Mouse (Mus musculus): ENCODE results near the gene Emilin1. TPM values are rescaled to one million over a fixed set of nuclear protein-coding genes. Genes with fewer than 3 reads are reported as not detected.

Emilin1 gene
- total RNA-seq, 2 experiments from 2014 or later = 60.0 to 63.4 TPM

GRCm38 (mm10) chr5:30926073-30926472 lies 12.9 kb downstream of the Emilin1 start:
- no peak for DNase-seq

GRCm38 (mm10) chr5:30927945-30928529 lies 14.8 kb downstream of the Emilin1 start:
- DNase-seq = peak; percentile 49

DNA sequence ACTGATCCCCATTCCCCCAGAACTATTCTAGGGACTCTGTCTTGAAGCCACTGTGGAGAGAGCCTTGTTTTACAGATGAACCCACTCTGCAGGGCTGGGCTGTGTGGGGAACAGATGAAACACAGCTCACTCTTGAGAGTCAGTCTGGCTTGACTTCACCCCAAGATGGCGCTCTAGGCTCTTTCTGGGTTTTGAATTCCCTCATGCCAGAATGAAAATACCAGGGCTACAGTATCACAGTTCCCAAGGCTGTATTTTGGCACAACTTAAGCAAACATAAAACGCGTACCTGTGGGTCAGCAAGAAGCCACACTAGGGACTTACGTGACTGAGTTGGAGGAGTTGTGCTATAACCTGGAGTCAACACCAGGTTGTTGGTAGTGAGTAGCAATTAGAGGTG lies 16.9 kb downstream of the Emilin1 start:
- peak; percentile 85 for DNase-seq

GRCm38 (mm10) chr5:30930846-30931245 lies 17.6 kb downstream of the Emilin1 start:
- no peak for DNase-seq

DNA sequence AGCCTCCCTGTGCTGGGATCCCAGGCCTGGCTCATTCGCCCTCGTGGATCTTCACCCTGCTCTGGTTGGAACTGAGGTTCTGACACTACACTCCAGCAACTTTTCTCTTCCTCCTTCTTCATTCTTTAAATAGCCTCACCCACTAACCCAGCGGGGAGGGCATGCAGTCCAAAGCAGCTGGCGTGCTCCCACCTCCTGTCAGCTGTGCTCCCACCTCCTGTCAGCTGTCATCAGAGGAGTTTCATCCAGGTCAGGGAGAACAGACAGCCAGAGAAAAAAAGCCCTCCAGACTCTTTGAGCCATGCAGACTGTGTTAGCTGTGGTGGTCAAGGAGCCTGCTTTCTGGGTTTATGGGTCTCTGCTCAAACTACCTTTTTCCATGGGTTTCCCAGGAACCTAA lies 18.2 kb downstream of the Emilin1 start:
- DNase-seq = no peak

DNA sequence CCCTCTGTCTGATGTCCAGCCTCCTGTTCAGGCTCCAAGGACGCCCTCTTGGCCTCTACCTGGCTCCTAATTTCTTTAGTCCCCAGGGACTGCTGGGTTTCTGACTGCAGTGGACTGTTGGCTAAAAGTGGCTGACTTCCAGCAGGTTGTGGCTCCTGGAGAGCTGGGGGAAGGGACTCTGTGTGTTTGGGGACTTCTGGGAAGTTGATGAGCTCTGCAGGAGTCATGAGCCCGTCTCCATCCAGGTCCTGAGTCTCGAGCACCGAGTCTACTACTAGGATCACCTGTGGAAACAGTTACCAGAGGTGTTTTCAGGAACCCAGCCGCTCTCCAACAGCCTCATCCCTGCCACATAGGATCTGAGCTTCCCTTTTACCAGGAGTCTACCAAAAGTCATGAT lies 20.5 kb downstream of the Emilin1 start:
- DNase-seq = no peak

DNA sequence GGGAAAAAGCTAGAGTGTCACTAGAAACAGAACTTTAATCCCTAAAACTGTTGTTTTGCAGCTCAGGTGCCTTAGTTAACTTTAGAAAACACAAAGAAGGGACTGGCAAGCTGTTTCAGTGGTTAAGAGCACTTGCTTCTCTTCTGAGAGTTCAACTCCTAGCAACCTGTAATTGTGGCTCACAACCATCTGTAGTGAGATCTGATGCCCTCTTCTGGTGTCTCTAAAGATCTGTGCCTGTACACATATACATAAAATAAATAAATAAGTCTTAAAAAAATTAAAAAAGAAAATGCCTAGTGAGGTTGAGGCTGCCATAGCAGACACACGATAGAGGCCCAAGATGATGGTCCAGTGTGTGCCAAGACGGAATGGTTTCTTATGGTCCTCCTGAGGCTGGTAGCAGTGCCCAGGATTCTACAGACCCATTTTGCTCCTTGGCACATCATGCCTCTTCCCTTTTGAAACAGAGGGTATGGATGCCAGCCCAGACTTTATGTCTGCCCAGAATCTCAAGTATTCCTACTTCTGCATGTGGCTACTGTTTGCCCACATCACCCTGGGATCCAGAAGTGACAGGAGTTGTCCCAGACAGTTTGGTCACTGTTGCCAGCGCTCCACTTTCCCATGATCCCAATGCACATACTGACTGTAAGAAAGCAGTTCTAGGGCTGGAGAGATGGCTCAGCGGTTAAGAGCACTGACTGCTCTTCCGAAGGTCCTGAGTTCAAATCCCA lies 21.7 kb downstream of the Emilin1 start:
- DNase-seq = no peak

GRCm38 (mm10) chr5:30943004-30943403 lies 29.8 kb downstream of the Emilin1 start:
- DNase-seq = no peak

DNA sequence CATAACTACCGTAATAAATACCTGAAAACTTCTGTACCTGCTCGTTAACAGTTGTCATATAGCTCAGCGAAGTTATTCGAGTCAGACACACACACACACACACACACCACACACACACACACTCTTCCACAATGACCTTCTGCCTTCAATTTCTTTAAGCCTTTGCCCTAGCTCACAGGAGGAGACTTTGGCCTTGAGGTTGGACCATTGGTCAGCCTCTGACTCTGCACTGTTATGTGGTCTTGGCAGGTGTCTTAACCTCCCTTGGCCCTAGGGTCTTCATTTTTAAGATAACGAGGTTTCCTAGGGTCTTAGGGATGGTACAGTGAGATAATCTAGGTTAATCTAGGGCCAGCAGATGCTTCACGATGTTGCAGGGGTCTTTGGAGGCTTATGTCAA lies 31.1 kb downstream of the Emilin1 start:
- no peak for DNase-seq

- DNase-seq = peak; percentile 79
These were observed 32.0 kb downstream of the Emilin1 start, which contains the start of gene Cgref1 for GRCm38 (mm10) chr5:30944956-30945781. Gene Cgref1, minus strand, starts transcription at chr5:30945591.

DNA sequence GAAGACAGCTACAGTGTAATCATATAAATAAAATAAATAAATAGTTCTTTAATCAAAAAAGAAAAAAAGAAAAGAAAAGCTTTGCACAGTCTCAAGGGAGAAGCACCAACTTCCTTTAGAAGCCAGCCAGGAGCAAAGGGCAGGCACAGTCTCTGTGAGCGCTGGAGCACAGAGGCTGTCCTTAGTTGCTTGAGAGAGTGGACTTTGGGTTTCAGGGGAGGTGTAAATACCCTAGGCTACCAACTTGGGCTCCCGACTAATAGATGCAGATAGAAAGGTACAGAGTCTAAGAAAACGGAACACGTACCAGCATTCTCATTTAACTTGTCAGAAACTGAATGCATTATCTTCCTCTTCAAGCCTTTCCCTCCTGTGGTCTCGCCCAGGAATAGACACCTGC lies 35.4 kb downstream of the Emilin1 start:
- DNase-seq = no peak

DNA sequence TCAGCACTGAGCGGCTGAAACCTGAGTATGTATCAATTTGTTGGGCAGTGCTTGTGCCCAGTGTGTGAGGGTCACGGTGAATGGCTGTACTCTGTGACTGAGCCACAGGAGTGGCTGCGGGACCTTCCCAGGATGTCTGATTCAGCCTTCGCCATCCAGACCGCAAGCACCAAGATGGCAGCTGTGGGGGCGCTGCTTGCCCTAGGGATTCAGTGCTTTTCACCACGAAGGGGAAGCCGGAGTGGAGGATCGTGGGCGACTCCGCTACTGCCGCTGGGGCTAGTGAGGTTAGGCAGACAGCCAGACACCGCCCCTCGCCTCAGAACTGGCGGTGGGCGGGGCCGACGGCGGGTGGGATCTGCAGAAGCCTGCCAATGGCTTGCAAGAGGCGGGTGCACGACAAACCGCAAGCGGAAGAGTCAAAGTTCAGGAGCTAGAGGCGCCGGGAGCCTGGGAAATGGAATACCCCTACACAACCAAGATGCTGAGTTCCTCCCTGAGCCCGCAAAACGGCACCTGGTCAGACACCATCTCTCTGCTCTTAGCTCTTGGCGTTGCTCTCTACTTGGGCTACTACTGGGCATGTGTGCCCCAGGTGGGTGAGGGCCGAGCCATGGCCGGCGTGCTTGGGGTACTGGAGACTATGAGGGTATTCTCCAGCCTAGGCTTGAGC lies 36.6 kb downstream of the Emilin1 start:
- DNase-seq = peak; percentile 95

- DNase-seq = peak; percentile 52
These were observed 37.2 kb downstream of the Emilin1 start for GRCm38 (mm10) chr5:30950451-30950850.

DNA sequence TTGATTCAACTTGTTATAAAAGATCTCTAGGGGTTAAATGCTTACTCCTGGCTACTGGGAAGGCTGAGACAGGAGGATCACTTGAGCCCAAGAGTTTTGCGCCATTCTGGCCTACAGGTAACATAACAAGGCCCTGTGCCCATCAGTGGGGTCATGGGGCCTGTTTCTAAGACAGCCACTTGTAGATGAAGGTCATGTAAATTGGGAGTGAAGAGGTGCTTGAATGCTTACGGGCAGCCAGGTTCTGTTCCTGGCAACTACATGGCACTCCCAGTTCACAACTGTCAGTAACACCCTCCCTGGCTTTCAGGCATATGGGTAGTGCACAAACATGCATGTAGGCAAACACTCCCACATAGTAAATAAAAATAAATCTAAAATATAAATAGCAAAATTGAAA lies 37.7 kb downstream of the Emilin1 start:
- no peak for DNase-seq

DNA sequence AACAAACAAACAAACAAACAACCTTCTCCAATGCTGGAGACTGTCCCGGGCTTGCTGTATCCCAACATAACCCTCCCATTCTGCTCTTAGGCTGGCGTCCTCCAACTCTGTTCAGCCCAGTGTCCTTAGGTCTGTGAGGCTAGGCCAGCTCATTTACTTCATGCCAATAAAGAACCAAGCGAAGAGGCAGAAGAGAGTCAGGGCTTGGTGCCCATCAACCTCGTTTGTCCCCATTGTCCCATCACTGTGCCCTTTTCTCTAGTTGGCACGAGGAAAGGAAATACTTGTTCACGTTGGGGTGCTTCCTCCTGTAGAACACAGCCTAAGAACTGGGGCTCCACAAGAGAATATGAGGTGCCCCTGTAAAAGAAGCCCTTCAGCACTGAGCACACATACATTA lies 38.5 kb downstream of the Emilin1 start:
- DNase-seq = no peak

- no peak for DNase-seq
These were observed 39.3 kb downstream of the Emilin1 start for GRCm38 (mm10) chr5:30952551-30952950.

DNA sequence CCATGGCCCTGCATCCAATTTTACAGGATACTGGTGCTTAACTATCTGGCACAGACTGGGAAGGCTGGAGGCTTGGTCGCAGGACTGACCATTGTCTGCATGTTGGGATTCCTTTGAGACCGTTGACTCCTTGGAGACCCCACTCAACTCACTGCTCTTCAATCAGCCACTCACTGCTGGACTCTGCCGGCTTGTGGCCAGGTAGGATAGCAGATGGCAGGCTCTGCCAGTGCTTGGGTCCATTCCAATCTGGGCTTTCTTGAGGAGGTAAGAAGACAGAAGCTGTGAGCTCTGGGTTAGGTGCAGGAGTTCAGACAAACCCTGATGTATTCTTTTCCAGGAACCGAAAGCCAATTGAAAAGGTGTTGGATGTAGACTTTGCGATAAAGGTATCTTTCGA lies 40.9 kb downstream of the Emilin1 start:
- DNase-seq = no peak

DNA sequence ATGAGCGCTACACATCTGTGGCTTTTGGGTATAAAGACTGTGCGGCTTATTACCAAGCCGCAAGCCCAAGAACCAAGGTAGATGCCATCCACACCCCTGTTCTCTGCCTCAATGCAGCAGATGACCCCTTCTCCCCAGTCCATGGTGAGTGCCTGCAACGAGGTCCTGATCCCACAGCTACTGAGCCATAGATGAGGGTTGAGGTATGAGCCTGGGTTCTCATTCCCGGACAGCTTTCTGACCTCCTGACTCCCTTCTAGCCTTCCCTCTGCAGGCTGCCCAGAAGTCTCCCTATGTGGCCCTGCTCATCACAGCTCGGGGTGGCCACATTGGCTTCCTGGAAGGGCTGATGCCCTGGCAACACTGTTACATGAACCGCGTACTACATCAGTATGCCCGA lies 41.4 kb downstream of the Emilin1 start:
- DNase-seq = no peak

DNA sequence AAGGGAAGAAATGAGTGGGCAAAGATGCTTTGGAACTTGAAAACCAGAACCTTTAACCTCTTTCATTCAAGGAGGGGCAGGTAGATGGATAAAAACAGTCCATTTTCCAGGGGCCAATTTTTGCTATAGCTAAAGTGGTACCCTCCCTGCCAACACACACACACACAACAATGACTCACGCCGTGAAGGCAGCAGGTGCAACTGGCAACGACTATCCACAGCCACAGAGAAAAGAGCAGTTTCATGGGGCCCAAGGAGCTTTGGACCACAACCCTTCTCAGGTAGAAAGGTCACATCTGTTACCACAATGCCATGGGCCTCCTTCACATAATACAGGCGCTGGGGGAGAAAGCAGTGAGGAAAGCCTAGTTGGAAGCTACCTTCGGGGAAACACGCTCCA lies 42.5 kb downstream of the Emilin1 start:
- no peak for DNase-seq

GRCm38 (mm10) chr5:30957891-30958290 lies 44.7 kb downstream of the Emilin1 start:
- no peak for DNase-seq

GRCm38 (mm10) chr5:30959198-30959854 lies 46.1 kb downstream of the Emilin1 start:
- DNase-seq = peak; percentile 35

DNA sequence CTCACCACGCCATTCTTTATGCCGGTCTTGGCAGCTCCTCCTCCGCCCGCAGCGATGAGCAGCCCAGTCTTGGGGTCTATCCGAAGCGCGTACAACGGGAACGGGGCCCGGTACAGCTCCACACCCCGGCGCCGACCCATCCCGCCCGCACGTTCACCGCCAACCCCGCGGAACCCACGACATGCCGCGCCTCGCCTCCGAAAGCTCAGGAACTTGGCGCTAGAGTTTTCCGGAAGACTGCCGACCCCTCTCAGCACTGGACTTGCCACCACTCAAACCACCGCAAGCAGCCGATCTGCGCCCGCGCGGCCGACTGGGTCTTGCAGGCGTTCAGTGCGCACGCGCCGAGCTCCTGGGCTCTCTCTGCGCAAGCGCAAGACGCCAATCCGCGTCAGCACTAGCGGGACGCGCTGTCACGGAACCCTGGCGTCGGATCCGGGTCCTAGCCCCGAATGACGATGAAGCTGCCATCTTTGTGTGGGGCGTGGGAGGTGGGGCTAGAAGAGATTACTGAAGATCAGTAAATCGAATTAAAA lies 46.8 kb downstream of the Emilin1 start, which contains the start of gene Preb:
TSS of gene Preb (minus strand) at position 396 of the 536 bp plus-strand sequence.
- peak; percentile 99 for DNase-seq
